Mouse (Mus musculus) heart, adult 11 months (tissue): Measurements from ENCODE around the gene Rsl24d1.
"Not testable (repeated sequence)": the region's sequence is repeated elsewhere in the genome, so short reads cannot be mapped to it uniquely, and the experiment has no call there.

ENCODE experiments used
- DNase-seq: peaks from one replicate; pipeline ENCODE4 v3.0.0; 2022

Rsl24d1 gene

DNA sequence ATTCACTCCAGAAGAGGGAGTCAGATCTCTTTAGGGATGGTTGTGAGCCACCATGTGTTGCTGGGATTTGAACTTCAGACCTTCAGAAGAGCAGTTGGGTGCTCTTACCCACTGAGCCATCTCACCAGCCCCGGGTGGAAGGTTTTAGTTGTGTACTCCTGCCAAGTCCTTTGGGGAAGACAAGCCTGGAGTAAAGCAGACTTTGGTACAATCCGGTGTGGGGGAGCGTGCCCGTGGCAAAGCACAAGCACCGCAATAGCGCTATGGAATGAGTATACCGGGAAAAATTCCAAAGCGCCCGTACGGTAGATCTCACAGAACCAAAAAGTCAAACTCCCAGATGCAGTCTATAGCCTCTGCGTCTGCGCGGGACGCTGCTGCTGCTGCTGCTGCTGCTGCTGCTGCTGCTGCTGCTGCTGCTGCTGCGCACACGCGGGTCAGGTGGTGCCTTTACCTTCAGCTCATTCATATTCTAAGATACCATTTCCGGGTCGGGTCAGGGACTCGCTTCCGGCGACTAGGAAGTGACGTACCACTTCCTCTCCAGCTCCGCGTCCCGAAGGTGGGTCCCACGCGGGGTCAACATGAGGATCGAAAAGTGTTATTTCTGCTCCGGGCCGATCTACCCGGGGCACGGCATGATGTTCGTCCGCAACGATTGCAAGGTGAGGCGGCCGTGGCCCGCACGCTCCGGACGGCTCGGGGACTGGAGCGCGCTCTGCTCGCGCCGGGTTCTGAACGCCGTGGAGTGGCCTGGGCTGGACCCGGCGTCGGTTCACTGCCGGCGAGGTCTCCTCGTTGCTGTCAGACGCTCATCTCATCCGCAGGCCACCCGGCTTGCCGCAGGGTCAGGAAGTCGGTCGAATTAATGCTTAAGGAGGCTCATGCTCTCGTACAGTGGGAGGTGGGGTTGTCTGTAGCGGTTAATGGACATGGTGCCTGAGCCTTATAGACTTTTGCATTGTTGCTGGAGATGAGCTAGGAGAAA is at the start of gene Rsl24d1:
Rsl24d1 (plus strand) TSS at position 508 of the 988 bp plus-strand sequence.
- peak; percentile 99 for DNase-seq

DNA sequence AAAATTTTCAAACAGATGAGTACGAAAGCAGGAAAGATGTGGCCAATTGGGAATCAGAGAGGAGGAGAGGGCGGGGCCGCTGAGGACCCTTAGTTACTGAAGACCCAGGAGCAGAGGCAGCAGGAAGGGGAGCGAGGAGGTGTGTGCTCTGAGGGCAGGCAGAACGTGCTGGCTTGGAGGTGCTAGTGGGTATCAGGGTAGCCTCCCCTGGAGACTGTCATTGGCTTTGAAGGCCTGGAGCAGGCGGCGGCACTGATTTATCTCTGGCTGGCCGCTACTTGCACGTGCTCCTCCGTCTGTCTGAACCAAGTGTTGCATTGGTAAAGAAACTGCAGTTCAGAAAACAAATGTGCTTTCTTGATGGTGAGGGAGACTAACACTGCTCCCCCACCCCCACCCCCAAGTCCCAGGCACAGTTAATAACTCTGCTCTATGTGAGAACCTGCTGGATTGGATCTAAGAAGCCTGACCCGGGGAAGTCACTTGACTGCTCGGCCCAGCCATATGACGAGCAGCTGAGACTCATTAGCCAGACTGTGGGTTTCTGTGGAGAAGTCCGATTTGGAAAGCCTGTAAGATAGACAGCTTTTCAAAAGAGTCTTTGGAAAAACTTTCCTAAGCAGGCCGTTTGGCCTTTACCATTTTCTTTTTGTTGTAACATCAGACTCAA is 49.5 kb upstream of the Rsl24d1 start:
- no peak for DNase-seq

DNA sequence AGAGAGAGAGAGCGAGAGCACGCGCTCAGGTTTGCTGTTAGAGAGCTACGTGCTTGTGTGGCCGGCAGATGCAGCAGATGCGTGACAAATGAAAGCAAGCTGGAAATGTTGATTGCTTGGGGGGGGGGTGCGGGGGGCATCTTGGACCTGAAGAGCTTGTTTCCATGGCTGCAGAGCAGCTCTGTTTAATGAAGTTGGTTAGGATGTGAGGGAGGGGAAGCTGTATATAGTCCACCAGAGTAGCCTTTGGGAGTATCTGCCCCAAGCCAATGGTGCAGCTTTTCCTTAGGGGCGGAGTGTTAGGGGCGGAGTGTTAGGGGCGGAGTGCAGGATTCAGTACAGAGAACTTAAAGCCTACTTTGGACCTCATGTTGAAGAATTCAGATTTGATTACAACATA is 46.1 kb upstream of the Rsl24d1 start:
- no peak for DNase-seq

DNA sequence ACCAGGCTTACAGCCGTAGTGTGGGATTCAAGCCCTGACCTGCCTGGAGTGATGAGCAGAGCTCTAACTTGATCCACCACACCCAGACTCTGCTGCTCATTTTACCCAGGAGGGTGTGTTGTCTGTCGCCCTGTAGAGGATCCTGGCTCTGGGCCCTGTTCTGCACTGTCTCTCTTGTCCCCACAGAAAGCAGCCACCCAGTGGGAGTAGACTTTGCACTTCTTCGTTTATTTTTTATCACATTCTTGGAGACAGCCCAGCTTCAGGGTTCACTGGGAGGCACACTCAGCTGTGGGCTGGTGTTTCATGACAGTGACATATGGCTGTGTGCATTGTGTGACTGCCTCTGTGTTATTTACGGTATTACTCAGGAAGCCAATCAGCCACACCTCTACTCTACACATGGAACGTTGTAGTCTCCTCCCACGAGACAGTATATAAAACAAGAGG is 45.0 kb upstream of the Rsl24d1 start:
- DNase-seq = peak; percentile 93

- no peak for DNase-seq
Observed at GRCm38 (mm10) chr9:73068688-73069087, 44.5 kb upstream of the Rsl24d1 start.

DNA sequence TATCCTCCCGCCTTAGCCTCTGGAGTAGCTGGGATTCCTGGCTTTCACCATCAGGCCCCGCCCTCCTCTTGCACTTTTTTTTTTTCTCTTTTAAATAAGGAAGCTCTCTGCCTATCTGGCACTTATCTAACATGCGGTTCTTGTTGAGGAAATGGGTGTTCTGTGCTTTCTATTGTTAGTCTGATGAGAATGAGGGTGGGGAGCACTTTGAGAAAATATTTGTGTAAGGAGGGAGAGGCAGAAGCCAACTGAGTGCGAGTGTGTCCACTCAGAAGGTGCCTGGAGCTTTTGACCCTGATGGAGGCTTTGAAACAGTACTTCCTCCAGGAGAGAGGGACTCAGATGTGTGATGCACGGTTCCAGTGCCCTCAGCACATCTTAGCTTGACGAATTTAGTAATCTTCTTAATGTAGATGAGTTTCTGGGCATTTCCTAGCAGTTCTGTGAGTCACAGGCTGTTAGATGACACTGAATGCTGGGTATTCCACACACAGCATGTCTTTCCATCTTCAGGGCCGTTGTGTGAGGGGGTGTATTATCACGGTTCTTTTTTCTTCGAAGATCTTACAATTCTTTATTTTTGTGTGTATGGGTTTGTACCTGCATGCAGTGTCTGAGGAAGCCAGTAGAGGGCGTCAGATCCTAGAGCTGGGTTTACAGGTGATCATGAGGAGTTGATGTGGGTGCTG is 42.1 kb upstream of the Rsl24d1 start:
- DNase-seq = peak; percentile 95

GRCm38 (mm10) chr9:73072426-73072825 is 40.8 kb upstream of the Rsl24d1 start:
- no peak for DNase-seq

DNA sequence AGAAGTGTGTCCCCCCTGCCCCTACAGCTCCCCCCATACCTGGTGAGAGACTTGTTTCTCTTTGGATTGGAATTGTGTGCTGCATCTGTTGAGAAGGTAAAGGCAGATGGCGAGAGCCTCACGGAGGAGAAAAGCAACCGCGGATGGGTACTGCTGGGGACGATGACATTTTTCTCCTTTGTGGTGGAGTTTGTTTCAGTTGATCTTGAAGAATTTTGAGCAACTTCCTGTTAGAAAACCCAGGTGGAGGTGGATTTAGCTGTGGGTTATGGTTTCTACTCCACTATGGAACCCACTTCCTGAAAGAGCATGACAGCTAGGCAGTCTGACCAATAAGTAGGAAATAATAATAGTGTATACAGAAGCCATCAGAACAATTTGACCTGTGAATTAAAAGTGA is 40.1 kb upstream of the Rsl24d1 start:
- no peak for DNase-seq

GRCm38 (mm10) chr9:73079349-73079748 is 33.9 kb upstream of the Rsl24d1 start:
- not testable (repeated sequence) for DNase-seq

- DNase-seq = no peak
Observed at GRCm38 (mm10) chr9:73079801-73080325, 33.4 kb upstream of the Rsl24d1 start.

DNA sequence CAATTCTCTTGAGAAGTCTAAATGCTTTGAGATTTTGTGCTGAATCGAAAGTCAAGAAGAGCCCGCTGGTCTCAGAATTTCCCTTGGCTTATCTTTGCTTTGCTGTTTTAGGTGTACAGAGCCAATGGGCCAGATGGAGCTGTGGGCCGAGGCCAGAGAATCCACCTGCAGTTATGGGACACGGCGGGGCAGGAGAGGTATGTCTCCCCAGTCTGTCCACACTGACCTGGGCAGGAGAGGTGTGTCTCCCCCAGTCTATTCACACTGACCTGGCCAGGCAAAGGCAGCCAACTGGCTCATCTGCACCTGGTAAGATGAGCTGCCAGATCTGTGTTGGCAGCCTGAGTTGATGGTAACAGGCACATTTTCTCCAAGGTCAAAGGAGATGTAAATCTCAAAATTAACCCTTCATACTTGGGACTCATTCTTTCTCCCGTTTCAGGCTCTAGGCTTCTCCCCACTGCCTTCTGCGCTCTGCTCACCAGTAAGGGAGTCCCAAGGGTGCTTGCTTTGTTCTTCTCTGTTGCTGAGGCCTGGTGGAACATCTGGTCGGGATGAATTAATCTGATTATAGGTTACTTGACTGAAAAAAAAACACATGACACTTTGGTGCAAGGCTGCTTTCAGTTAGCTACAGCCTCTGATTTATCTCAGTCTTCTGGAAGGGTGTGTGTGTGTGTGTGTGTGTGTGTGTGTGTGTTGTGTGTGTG is 30.8 kb upstream of the Rsl24d1 start:
- no peak for DNase-seq

DNA sequence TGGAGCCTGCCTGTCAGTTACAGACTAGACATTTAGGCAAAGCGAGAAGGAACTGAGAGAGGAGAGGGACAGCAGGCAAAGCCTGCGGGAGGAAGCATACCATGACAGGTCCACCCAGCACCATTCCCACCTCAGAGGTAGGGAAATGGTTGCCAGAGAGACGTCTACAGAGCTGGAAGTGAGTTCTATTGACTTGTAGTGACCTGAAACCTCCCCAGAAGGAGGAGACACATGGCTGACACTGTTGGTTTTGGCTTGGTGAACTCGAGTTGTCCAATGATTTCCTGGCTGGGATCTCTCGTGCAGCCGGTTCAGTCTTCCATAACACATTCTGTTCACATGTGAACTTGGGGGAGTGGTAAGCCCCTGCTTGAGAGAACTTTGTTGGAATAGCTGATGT is 29.3 kb upstream of the Rsl24d1 start:
- no peak for DNase-seq

- no peak for DNase-seq
Observed at GRCm38 (mm10) chr9:73085845-73086244, 27.4 kb upstream of the Rsl24d1 start.

GRCm38 (mm10) chr9:73087121-73087520 is 26.1 kb upstream of the Rsl24d1 start:
- no peak for DNase-seq

- no peak for DNase-seq
Observed at GRCm38 (mm10) chr9:73087581-73087980, 25.6 kb upstream of the Rsl24d1 start.

DNA sequence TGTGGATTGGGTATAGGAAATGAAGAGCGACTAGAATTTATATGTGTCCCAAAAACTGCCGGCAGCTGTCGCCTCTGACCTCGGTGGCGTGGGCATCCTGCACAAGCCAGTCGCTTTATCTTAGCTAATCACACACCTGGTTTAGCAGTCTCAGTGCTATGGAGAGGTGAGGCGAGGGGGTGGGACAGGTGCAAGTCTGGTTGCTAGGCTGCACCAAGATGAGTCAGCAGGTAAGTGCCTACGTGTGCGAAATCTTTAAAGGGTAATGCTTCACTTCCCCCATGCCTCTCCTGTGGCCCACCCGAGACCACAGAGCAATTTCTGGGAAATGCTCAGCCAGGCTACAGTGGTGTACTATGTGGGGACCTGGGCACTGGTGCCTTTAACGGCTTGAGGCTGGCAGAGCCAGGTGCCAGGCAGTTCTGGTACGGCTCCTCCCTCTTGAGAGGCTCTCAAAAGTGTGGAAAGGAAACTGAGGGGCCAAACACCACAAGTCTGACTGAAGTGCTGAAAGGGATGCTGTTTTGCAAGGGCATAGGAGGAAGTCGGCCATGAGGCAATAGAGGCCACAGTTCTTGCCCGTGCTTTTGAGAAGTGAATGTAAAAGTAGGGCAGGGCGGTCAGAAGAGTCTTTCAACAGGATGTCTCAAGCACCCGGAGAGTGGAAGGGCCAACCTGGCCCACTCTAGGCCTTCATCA is 23.9 kb upstream of the Rsl24d1 start:
- DNase-seq = no peak

- DNase-seq = no peak
Observed at GRCm38 (mm10) chr9:73090121-73090520, 23.1 kb upstream of the Rsl24d1 start.

DNA sequence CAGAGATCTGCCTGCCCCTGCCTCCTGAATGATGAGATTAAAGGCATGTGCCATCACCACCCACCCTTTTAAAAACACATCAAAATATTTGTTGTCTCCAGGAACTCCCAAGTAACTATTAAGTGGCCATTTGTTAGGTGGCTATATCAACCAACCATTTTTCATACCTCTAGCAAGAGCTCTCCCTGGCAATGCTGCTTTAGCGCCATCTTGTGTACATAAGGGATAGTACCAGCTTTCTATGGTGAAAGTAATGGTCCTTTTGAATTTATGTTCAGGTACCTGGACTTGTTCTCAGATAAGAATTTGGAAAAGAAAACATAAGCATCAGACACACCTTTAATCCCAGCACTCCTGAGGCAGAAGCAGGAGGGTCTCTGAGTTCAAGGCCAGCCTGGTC is 21.5 kb upstream of the Rsl24d1 start:
- DNase-seq = no peak

- DNase-seq = no peak
Observed at GRCm38 (mm10) chr9:73094580-73094979, 18.6 kb upstream of the Rsl24d1 start.

DNA sequence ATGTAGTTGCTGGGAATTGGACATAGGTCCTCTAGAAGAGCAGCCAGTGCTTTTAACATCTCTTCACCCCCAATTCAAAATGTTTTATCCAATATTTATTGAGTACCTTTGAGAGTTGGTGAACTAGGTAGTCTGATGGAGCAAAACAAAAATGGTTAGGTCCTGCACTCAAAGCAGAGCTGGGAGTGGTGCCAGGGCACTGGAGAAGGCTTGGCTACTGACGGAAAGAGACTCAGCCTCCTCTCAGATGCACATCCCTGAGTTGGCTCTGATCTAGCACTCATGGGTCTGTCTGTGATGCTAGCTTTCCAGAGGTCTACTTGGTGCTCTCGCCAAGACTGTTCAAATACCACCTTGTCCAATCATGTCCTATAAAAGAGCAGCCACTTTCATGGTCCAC is 15.3 kb upstream of the Rsl24d1 start:
- no peak for DNase-seq

GRCm38 (mm10) chr9:73101536-73101935 is 11.7 kb upstream of the Rsl24d1 start, which contains the start of gene Khdc3:
Khdc3 (plus strand) TSS chr9:73101836.
- DNase-seq = no peak

DNA sequence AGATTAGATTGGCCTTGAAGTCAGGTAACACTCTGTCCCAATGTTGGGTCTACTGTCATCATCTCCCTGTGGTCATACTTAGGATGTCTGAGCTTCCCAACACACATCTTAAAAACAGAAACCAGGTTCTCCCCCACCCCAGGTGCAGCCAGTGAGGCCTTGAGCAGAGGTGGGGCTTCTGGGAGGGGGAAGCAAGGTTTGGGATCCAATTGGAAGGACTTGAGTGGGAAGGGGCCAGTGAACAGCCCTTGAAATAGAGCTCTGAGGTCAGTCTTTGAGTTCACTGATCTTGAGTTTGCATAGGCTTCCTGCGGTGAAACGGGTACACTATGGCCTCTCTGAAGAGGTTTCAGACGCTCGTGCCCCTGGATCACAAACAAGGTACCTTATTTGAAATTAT is 11.0 kb upstream of the Rsl24d1 start, which contains the start of gene Gm20509:
Gm20509 (plus strand) TSS at position 290 of the 400 bp plus-strand sequence.
- DNase-seq = no peak
